Comparison of ENCODE assay signal across 30 mouse cellular contexts in genomic region chr13:18847386-18847785, GRCm38 (mm10).
"Had no signal": no experiment of that assay in that cellular context is flagged by ENCODE, and none has a peak within 500 bp of the region (broad histone marks: within the 10 kb centered on the region; RNA-seq: fewer than 3 reads in every experiment).

No protein-coding gene starts in this region.

- H3K9ac ChIP-seq: limb, embryonic 12.5 days; limb, embryonic 13.5 days; limb, embryonic 15.5 days; liver, embryonic 12.5 days; liver, embryonic 13.5 days; liver, embryonic 14.5 days; liver, embryonic 15.5 days; liver, postnatal 0 days; lung, embryonic 14.5 days; lung, embryonic 15.5 days; midbrain, embryonic 12.5 days; midbrain, embryonic 13.5 days; midbrain, embryonic 15.5 days; neural tube, embryonic 12.5 days had no signal

- H3K9me3 ChIP-seq: limb, embryonic 10.5 days; limb, embryonic 12.5 days; limb, embryonic 13.5 days; limb, embryonic 15.5 days; liver, embryonic 12.5 days; liver, embryonic 13.5 days; liver, embryonic 15.5 days; lung, embryonic 15.5 days; megakaryocyte, embryonic 14.5 days; midbrain, embryonic 10.5 days; midbrain, embryonic 12.5 days; midbrain, embryonic 13.5 days; midbrain, embryonic 15.5 days; neural tube, embryonic 12.5 days had no signal

- H3K36me3 ChIP-seq: liver, embryonic 15.5 days; lung, embryonic 15.5 days had no signal

- ATAC-seq: liver, embryonic 12.5 days; liver, postnatal 0 days; lung, postnatal 0 days; midbrain, embryonic 13.5 days; midbrain, embryonic 15.5 days had no signal

- H3K27me3 ChIP-seq: limb, embryonic 12.5 days; limb, embryonic 13.5 days; limb, embryonic 15.5 days; liver, embryonic 12.5 days; liver, embryonic 13.5 days; liver, embryonic 15.5 days; lung, embryonic 15.5 days; megakaryocyte, embryonic 14.5 days; midbrain, embryonic 12.5 days; midbrain, embryonic 13.5 days; midbrain, embryonic 15.5 days; neural tube, embryonic 12.5 days had no signal

- H3K4me3 ChIP-seq: limb, embryonic 10.5 days; limb, embryonic 12.5 days; limb, embryonic 13.5 days; limb, embryonic 15.5 days; liver, embryonic 12.5 days; liver, embryonic 13.5 days; liver, embryonic 15.5 days; lung, embryonic 15.5 days; megakaryocyte, embryonic 14.5 days; midbrain, embryonic 10.5 days; midbrain, embryonic 12.5 days; midbrain, embryonic 13.5 days; midbrain, embryonic 15.5 days; myocyte; neural tube, embryonic 12.5 days had no signal

- H3K27ac ChIP-seq: limb, embryonic 10.5 days; limb, embryonic 12.5 days; limb, embryonic 13.5 days; limb, embryonic 15.5 days; liver, embryonic 12.5 days; liver, embryonic 13.5 days; liver, embryonic 14.5 days; liver, embryonic 15.5 days; lung, embryonic 15.5 days; macrophage; midbrain, embryonic 10.5 days; midbrain, embryonic 12.5 days; midbrain, embryonic 13.5 days; midbrain, embryonic 15.5 days; neural tube, embryonic 12.5 days had no signal

- H3K4me2 ChIP-seq: limb, embryonic 12.5 days; limb, embryonic 13.5 days; limb, embryonic 15.5 days; liver, embryonic 11.5 days; liver, embryonic 12.5 days; liver, embryonic 13.5 days; liver, embryonic 15.5 days; lung, embryonic 14.5 days; lung, embryonic 15.5 days; midbrain, embryonic 12.5 days; midbrain, embryonic 13.5 days; midbrain, embryonic 15.5 days; neural tube, embryonic 12.5 days had no signal

- H3K4me1 ChIP-seq: limb, embryonic 10.5 days; limb, embryonic 12.5 days; limb, embryonic 13.5 days; limb, embryonic 15.5 days; liver, embryonic 12.5 days; liver, embryonic 13.5 days; liver, embryonic 15.5 days; lung, embryonic 15.5 days; midbrain, embryonic 10.5 days; midbrain, embryonic 12.5 days; midbrain, embryonic 13.5 days; midbrain, embryonic 15.5 days; neural tube, embryonic 12.5 days had no signal

- DNase-seq: left cerebral cortex, postnatal 4 days; liver; liver, embryonic 13.5 days; liver, postnatal 0 days; lung, adult 18-20 months; lung, adult 2 months; lung, embryonic 14.5 days; lung, postnatal 10 days; lung, postnatal 14 days; lung, postnatal 36 days; lung, postnatal 4 days; midbrain, embryonic 14.5 days had no signal
